Mouse (Mus musculus): ENCODE results near the gene Cgas. TPM values are rescaled to one million over a fixed set of nuclear protein-coding genes. Genes with fewer than 3 reads are reported as not detected.

Gene Cgas
- polyA plus RNA-seq, 1 experiment from 2014 or later, result 2.9 TPM

DNA sequence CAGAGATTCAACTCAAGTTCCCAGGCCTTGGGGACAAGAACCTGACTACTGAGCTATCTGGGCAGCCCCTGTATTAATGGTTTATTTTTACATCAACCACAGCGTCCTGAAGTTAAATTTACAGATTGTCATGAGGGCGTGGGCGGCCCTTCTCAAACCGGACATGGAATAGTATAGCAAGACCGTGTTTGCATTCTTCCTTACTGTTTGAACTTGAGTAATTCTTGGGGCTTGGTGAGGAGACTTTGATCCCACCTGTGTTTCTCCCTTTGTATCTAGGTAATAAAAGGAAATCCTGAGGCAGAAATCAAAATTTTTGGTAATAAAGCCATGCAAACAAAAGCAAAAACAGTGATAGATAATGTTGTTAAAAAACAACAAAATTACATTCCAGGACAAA lies 42.5 kb downstream of the Cgas start:
- WGBS, result 61% methylated on average over 5 of the region's 5 CpGs
- Histone ChIP-seq H3K9me3 (replicated peaks; ENCODE audit: control insufficient read depth, low read length) (no peaks in the 10 kb centered on the region), H3K4me1 (ENCODE audit: control insufficient read depth, insufficient read depth, low read length) (peaks cover 4% of the 10 kb centered on the region), H3K36me3 (ENCODE audit: control insufficient read depth, insufficient read depth, low read length) (no peaks in the 10 kb centered on the region), H3K9ac (ENCODE audit: low read length) (no peak overlapping the region), H3K27me3 (ENCODE audit: control insufficient read depth, insufficient read depth, low read length) (peaks cover 14% of the 10 kb centered on the region), H3K4me2 (ENCODE audit: low read depth, low read length) (no peak overlapping the region), H3K27ac (ENCODE audit: low read length) (no peak overlapping the region), H3K4me3 (replicated peaks; ENCODE audit: low read length) (no peak overlapping the region)
- ATAC-seq (ENCODE audit: insufficient read depth, low FRiP score), result no peak

DNA sequence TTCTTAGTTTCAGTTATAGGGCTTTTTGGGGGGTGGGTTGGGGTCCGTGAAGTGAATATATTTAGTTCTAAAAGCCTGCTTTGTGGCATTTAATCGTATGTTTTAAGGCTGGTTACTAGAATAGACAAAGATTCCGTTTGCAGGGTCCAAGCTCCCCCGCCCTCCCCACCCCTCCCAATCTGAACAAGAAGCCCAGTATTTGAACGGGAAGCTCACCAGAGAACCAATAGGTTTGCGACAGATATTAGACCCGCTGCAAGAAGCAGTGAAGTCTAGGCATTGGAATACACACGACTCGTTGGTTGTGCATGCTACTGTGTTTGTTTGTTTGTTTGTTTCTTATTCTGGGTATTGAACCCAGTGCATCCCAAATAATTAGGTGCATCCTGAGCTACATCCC lies 46.5 kb downstream of the Cgas start:
- 58% methylated on average over 9 of the region's 9 CpGs for WGBS
- no peak overlapping the region for H3K27ac ChIP-seq (ENCODE audit: low read length)
- no peaks in the 10 kb centered on the region for H3K36me3 ChIP-seq (ENCODE audit: control insufficient read depth, insufficient read depth, low read length)
- H3K9ac ChIP-seq (ENCODE audit: low read length), result no peak overlapping the region
- peaks cover 4% of the 10 kb centered on the region for H3K4me1 ChIP-seq (ENCODE audit: control insufficient read depth, insufficient read depth, low read length)
- peak overlapping the region; percentile 49 for H3K4me3 ChIP-seq (replicated peaks; ENCODE audit: low read length)
- H3K27me3 ChIP-seq (ENCODE audit: control insufficient read depth, insufficient read depth, low read length), result peaks cover 34% of the 10 kb centered on the region
- no peak for ATAC-seq (ENCODE audit: insufficient read depth, low FRiP score)
- H3K4me2 ChIP-seq (ENCODE audit: low read depth, low read length), result no peak overlapping the region
- H3K9me3 ChIP-seq (replicated peaks; ENCODE audit: control insufficient read depth, low read length), result no peaks in the 10 kb centered on the region

DNA sequence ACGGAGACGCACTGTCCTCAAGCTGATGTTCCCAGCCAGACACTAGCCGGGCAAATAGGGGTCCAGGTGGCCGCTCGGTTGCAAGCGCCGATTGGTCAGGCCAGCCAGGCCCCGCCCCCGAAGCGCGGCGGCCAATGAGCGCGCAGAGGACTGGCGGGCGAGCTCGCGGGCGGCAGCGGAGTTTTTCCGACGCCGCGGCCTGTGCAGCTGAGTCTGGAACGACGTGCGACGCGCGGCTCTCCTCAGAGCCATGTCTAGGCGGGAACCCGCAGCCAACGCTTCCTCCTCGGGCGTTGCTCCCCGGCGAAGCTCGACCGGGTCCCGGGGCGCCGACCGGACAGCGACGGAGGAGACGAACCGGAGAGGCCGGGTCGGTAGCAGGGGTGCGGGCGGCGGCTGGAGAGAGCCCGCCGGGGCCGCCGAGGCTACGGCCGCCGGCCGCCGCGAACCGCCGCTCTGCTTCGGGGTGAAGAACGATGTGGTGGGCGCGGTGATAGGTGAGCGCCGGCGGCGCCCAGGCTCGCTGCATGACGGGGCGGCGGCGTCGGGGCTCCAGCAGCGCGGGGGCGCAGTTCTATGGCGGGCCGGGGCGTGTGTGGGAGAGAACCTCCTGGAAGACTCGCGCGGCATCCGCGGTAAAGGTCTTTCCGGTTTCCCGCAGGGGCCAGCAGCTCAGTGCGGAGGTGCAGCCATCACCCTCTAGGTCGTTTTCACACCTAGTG lies 47.2 kb downstream of the Cgas start, which contains the start of gene Ddx43:
Ddx43 (plus strand) TSS at position 148 of the 722 bp plus-strand sequence.
- peak; percentile 89 for ATAC-seq (ENCODE audit: insufficient read depth, low FRiP score)
- H3K27ac ChIP-seq (ENCODE audit: low read length), result no peak within 1 kb of the TSS
- H3K9me3 ChIP-seq (replicated peaks; ENCODE audit: control insufficient read depth, low read length), result no peaks in the 10 kb centered on the region
- WGBS, result 2% methylated on average over 93 of the region's 93 CpGs
- H3K4me2 ChIP-seq (ENCODE audit: low read depth, low read length), result peak within 1 kb of the TSS; percentile 70
- peaks cover 4% of the 10 kb centered on the region for H3K4me1 ChIP-seq (ENCODE audit: control insufficient read depth, insufficient read depth, low read length)
- peak within 1 kb of the TSS; percentile 63 for H3K9ac ChIP-seq (ENCODE audit: low read length)
- peaks cover 34% of the 10 kb centered on the region for H3K27me3 ChIP-seq (ENCODE audit: control insufficient read depth, insufficient read depth, low read length)
- H3K4me3 ChIP-seq (replicated peaks; ENCODE audit: low read length), result peak within 1 kb of the TSS; percentile 49
- H3K36me3 ChIP-seq (ENCODE audit: control insufficient read depth, insufficient read depth, low read length), result no peaks in the 10 kb centered on the region

DNA sequence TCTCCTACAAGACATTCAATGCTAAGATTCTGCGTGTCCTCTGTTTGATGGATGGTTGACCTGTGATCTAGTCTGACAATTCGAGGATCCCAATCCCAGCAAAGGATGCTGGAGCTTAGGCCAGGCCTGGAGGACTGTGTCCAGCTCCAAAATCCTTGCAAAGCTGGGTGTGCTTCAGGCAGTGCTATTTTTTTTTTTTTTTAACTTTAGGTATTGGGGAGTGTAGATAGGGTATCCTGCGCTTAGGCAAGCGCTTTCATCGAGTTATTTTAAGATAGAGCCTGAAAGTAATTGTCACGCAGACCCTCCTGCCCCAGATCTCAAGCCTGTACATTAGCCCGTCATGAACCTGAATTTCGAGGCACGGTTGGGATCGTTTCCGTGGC lies 47.8 kb downstream of the Cgas start:
- Histone ChIP-seq H3K4me2 (ENCODE audit: low read depth, low read length) (peak overlapping the region; percentile 70), H3K9ac (ENCODE audit: low read length) (no peak overlapping the region), H3K27me3 (ENCODE audit: control insufficient read depth, insufficient read depth, low read length) (peaks cover 34% of the 10 kb centered on the region), H3K36me3 (ENCODE audit: control insufficient read depth, insufficient read depth, low read length) (no peaks in the 10 kb centered on the region), H3K4me3 (replicated peaks; ENCODE audit: low read length) (peak overlapping the region; percentile 49), H3K27ac (ENCODE audit: low read length) (no peak overlapping the region), H3K4me1 (ENCODE audit: control insufficient read depth, insufficient read depth, low read length) (peaks cover 4% of the 10 kb centered on the region), H3K9me3 (replicated peaks; ENCODE audit: control insufficient read depth, low read length) (no peaks in the 10 kb centered on the region)
- WGBS, result 30% methylated on average over 11 of the region's 11 CpGs
- no peak for ATAC-seq (ENCODE audit: insufficient read depth, low FRiP score)

DNA sequence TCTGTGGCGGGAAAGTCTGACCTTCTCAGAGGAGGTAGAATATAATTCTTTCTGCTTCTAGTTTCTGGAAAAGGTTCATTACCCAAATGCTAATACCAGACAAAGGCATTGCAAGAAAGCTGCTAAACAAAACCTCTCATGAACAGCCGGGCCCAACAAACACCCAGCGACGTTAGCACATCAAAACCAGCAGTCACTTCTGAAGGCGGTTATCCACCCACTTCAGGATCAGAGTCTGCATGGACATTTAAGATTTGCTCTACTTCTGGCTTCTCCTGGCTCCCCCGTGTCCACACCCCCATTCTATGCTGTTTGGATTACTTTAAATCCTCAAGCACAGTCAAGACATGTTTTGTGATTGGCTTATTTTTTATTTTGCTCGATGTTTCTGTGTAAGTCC lies 48.4 kb downstream of the Cgas start:
- ATAC-seq (ENCODE audit: insufficient read depth, low FRiP score), result no peak
- H3K36me3 ChIP-seq (ENCODE audit: control insufficient read depth, insufficient read depth, low read length), result no peaks in the 10 kb centered on the region
- no peak overlapping the region for H3K4me3 ChIP-seq (replicated peaks; ENCODE audit: low read length)
- H3K9ac ChIP-seq (ENCODE audit: low read length), result no peak overlapping the region
- H3K27ac ChIP-seq (ENCODE audit: low read length), result no peak overlapping the region
- peaks cover 34% of the 10 kb centered on the region for H3K27me3 ChIP-seq (ENCODE audit: control insufficient read depth, insufficient read depth, low read length)
- no peak overlapping the region for H3K4me2 ChIP-seq (ENCODE audit: low read depth, low read length)
- peaks cover 4% of the 10 kb centered on the region for H3K4me1 ChIP-seq (ENCODE audit: control insufficient read depth, insufficient read depth, low read length)
- no peaks in the 10 kb centered on the region for H3K9me3 ChIP-seq (replicated peaks; ENCODE audit: control insufficient read depth, low read length)
- 69% methylated on average over 7 of the region's 7 CpGs for WGBS

DNA sequence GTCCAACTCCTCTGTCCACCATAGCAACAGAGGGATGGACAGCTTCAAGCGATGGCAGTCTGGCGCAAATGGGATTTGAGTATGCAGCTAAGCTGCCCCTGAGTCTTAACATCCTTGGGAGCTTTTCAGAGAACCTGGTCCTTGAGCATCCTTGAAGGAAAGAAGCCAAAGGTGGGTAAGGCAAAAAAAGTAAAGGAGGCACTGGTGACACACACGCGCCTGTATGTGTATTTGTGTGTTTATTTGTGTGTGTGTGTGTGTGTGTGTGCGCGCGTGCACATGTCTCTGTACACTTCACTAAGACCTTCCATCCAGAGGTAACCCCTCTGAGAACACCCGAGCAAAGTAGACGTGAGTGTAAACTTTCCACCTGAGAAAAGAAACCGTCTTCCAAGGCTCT lies 49.3 kb downstream of the Cgas start:
- 79% methylated on average over 10 of the region's 10 CpGs for WGBS
- no peak overlapping the region for H3K27ac ChIP-seq (ENCODE audit: low read length)
- H3K4me2 ChIP-seq (ENCODE audit: low read depth, low read length), result no peak overlapping the region
- no peaks in the 10 kb centered on the region for H3K36me3 ChIP-seq (ENCODE audit: control insufficient read depth, insufficient read depth, low read length)
- H3K4me1 ChIP-seq (ENCODE audit: control insufficient read depth, insufficient read depth, low read length), result peaks cover 4% of the 10 kb centered on the region
- H3K9me3 ChIP-seq (replicated peaks; ENCODE audit: control insufficient read depth, low read length), result no peaks in the 10 kb centered on the region
- no peak for ATAC-seq (ENCODE audit: insufficient read depth, low FRiP score)
- H3K27me3 ChIP-seq (ENCODE audit: control insufficient read depth, insufficient read depth, low read length), result peaks cover 34% of the 10 kb centered on the region
- no peak overlapping the region for H3K4me3 ChIP-seq (replicated peaks; ENCODE audit: low read length)
- H3K9ac ChIP-seq (ENCODE audit: low read length), result no peak overlapping the region

DNA sequence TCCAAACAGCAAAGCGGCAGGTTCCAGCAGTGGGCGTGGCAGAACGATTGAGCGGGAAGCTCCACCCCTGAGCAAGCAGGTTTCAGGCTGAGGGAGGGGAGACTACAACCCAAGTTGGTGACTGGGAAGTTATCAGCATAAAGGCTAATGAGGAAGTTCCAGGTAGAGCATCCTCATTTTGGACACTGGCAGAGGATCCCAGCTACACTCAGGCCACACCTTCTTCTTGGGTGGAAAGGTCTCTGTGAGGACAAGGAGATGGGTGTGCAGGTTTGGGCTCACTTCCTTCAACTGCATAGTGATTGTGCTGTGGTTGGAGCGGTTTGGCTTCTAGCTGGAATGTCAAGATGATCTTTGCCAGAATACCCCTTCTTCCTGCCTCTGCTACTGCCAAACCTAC lies 53.1 kb downstream of the Cgas start:
- H3K4me1 ChIP-seq (ENCODE audit: control insufficient read depth, insufficient read depth, low read length), result no peaks in the 10 kb centered on the region
- H3K4me3 ChIP-seq (replicated peaks; ENCODE audit: low read length), result no peak overlapping the region
- WGBS, result 33% methylated on average over 5 of the region's 5 CpGs

DNA sequence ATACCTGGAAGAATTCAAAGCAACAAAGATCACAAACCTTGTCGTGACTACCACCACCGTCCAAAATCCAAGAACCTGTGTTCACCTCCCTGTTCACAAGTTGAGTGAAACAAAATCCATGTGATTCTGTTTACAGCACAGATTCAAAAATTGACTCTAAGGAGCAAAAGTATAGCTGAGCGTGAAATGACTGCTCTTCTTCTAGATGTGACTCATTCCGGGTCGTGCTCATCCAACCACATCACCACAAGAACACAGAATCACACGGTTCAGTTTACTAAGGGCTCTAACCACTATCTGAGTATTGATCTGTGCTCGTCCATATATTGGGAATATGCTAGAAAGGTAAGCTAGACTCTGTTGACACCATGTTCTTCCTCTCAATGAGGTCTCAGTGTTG lies 56.1 kb downstream of the Cgas start:
- WGBS, result 86% methylated on average over 7 of the region's 7 CpGs
- no peaks in the 10 kb centered on the region for H3K36me3 ChIP-seq (ENCODE audit: control insufficient read depth, insufficient read depth, low read length)
- ATAC-seq (ENCODE audit: insufficient read depth, low FRiP score), result no peak

More for the DNA sequence above, 53.1 kb downstream of the Cgas start:
- Histone ChIP-seq H3K36me3 (ENCODE audit: control insufficient read depth, insufficient read depth, low read length) (no peaks in the 10 kb centered on the region), H3K9ac (ENCODE audit: low read length) (no peak overlapping the region), H3K4me2 (ENCODE audit: low read depth, low read length) (no peak overlapping the region), H3K27ac (ENCODE audit: low read length) (no peak overlapping the region), H3K27me3 (ENCODE audit: control insufficient read depth, insufficient read depth, low read length) (peaks cover 14% of the 10 kb centered on the region), H3K9me3 (replicated peaks; ENCODE audit: control insufficient read depth, low read length) (no peaks in the 10 kb centered on the region)
- no peak for ATAC-seq (ENCODE audit: insufficient read depth, low FRiP score)

DNA sequence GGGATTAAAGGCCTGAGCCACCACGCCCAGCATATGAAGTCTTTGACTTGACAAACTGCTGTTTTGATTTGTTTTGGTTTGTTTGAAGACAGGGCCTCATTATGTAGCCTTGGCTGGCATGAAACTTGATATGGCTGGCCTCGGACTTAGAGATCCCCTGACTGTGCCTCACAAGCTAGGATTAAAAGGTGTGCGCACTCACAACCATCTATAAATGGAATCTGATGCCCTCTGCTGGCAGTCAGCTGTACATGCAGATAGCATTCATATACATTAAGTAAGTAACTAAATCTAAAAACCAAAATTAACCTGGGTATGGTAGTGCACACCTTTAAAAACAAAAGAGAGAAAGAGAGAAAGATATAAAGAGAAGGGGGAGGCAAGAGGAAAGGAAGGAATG lies 57.1 kb downstream of the Cgas start:
- H3K4me3 ChIP-seq (replicated peaks; ENCODE audit: low read length), result no peak overlapping the region
- WGBS, result 47% methylated on average over 3 of the region's 3 CpGs
- no peak for ATAC-seq (ENCODE audit: insufficient read depth, low FRiP score)

More for the DNA sequence above, 56.1 kb downstream of the Cgas start:
- H3K4me2 ChIP-seq (ENCODE audit: low read depth, low read length), result no peak overlapping the region
- H3K27me3 ChIP-seq (ENCODE audit: control insufficient read depth, insufficient read depth, low read length), result no peaks in the 10 kb centered on the region
- no peak overlapping the region for H3K4me3 ChIP-seq (replicated peaks; ENCODE audit: low read length)
- no peak overlapping the region for H3K9ac ChIP-seq (ENCODE audit: low read length)
- no peaks in the 10 kb centered on the region for H3K9me3 ChIP-seq (replicated peaks; ENCODE audit: control insufficient read depth, low read length)
- no peak overlapping the region for H3K27ac ChIP-seq (ENCODE audit: low read length)
- no peaks in the 10 kb centered on the region for H3K4me1 ChIP-seq (ENCODE audit: control insufficient read depth, insufficient read depth, low read length)

More for the DNA sequence above, 57.1 kb downstream of the Cgas start:
- Histone ChIP-seq H3K4me1 (ENCODE audit: control insufficient read depth, insufficient read depth, low read length) (no peaks in the 10 kb centered on the region), H3K27me3 (ENCODE audit: control insufficient read depth, insufficient read depth, low read length) (no peaks in the 10 kb centered on the region), H3K27ac (ENCODE audit: low read length) (no peak overlapping the region), H3K9me3 (replicated peaks; ENCODE audit: control insufficient read depth, low read length) (no peaks in the 10 kb centered on the region), H3K9ac (ENCODE audit: low read length) (no peak overlapping the region), H3K4me2 (ENCODE audit: low read depth, low read length) (no peak overlapping the region), H3K36me3 (ENCODE audit: control insufficient read depth, insufficient read depth, low read length) (no peaks in the 10 kb centered on the region)

All from stomach, embryonic 16.5 days (tissue).